In genomic region chr7:135545957-135546356, GRCm38 (mm10) we compare ENCODE assay signal across 24 mouse cellular contexts. TPM values are rescaled to one million over a fixed set of nuclear protein-coding genes. Genes with fewer than 3 reads are reported as not detected.
DNase-seq lines count a peak whose midpoint lies in the region; ATAC-seq and TF ChIP-seq lines count a peak whose summit lies in the region.
"Had no signal": no experiment of that assay in that cellular context is flagged by ENCODE, and none has a peak within 500 bp of the region (broad histone marks: within the 10 kb centered on the region; RNA-seq: fewer than 3 reads in every experiment).

No protein-coding gene starts in this region.

- no peak overlapping the region for H3K4me3 ChIP-seq in layer of hippocampus, adult 2 months
- no peak overlapping the region for H3K4me3 ChIP-seq in lung, embryonic 16.5 days (ENCODE audit: low read length)
- no peak overlapping the region for H3K4me3 ChIP-seq in kidney, embryonic 16.5 days (ENCODE audit: low read length)
- H3K4me3 ChIP-seq in heart, embryonic 12.5 days, result no peak overlapping the region
- H3K4me3 ChIP-seq: embryonic facial prominence, embryonic 13.5 days; forebrain, embryonic 13.5 days; gastrocnemius, adult 2 months; heart, embryonic 13.5 days; hindbrain, embryonic 15.5 days had no signal

- DNase-seq in layer of hippocampus, adult 2 months (ENCODE audit: low spot score in 2 of 2), result no peak
- no peak for DNase-seq in layer of hippocampus, adult 8-10 months (ENCODE audit: low spot score in 2 of 2)
- DNase-seq in NIH3T3 (ENCODE audit: low read depth), result peak; percentile 5
- DNase-seq in lung, postnatal 36 days, result peak; percentile 43
- DNase-seq: adrenal gland, postnatal 10 days; cerebellum, adult 11 months; cerebellum, adult 8-10 months; cerebellum, postnatal 25 days; gastrocnemius, adult 2 months; gastrocnemius, postnatal 25 days; heart, postnatal 36 days had no signal

- peaks cover 17% of the 10 kb centered on the region for H3K4me1 ChIP-seq in lung, embryonic 16.5 days (replicated peaks; ENCODE audit: control insufficient read depth, insufficient read depth, low read length)
- H3K4me1 ChIP-seq in kidney, embryonic 16.5 days (ENCODE audit: insufficient read depth, low read length), result 0 out of 2 replicates have a peak, but pooled peaks cover 5% of the 10 kb centered on the region
- H3K4me1 ChIP-seq in heart, embryonic 12.5 days (replicated peaks), result no peaks in the 10 kb centered on the region

- TF ChIP-seq CTCF in layer of hippocampus, adult 2 months (conservative IDR thresholded peaks at IDR 0.05), result no peak

- no peaks in the 10 kb centered on the region for H3K36me3 ChIP-seq in lung, embryonic 16.5 days (ENCODE audit: control insufficient read depth, insufficient read depth, low read length)
- no peaks in the 10 kb centered on the region for H3K36me3 ChIP-seq in kidney, embryonic 16.5 days (ENCODE audit: insufficient read depth, low read length)
- no peaks in the 10 kb centered on the region for H3K36me3 ChIP-seq in heart, embryonic 12.5 days
- H3K36me3 ChIP-seq: embryonic facial prominence, embryonic 13.5 days; heart, embryonic 13.5 days; hindbrain, embryonic 15.5 days had no signal

- H3K4me2 ChIP-seq in lung, embryonic 16.5 days (ENCODE audit: low read depth, low read length), result peak overlapping the region; percentile 30
- no peak overlapping the region for H3K4me2 ChIP-seq in kidney, embryonic 16.5 days (replicated peaks; ENCODE audit: low read depth, low read length)
- no peak overlapping the region for H3K4me2 ChIP-seq in heart, embryonic 12.5 days
- H3K4me2 ChIP-seq: embryonic facial prominence, embryonic 13.5 days; forebrain, embryonic 13.5 days; heart, embryonic 13.5 days; hindbrain, embryonic 15.5 days had no signal

- H3K27ac ChIP-seq in layer of hippocampus, adult 2 months, result peak overlapping the region; percentile 62; the same call in 1 of the 2 replicates
- peak overlapping the region; percentile 38; the same call in 1 of the 2 replicates for H3K27ac ChIP-seq in lung, embryonic 16.5 days (ENCODE audit: low read length)
- no peak overlapping the region for H3K27ac ChIP-seq in kidney, embryonic 16.5 days (ENCODE audit: low read length)
- no peak overlapping the region for H3K27ac ChIP-seq in heart, embryonic 12.5 days (ENCODE audit: poor library complexity, severe bottlenecking)
- H3K27ac ChIP-seq: embryonic facial prominence, embryonic 13.5 days; forebrain, embryonic 13.5 days; gastrocnemius, adult 2 months; heart, embryonic 13.5 days; hindbrain, embryonic 15.5 days had no signal

- no peak overlapping the region for H3K9ac ChIP-seq in lung, embryonic 16.5 days (ENCODE audit: low read length)
- H3K9ac ChIP-seq in kidney, embryonic 16.5 days (replicated peaks; ENCODE audit: low read length), result no peak overlapping the region
- no peak overlapping the region for H3K9ac ChIP-seq in heart, embryonic 12.5 days
- H3K9ac ChIP-seq: embryonic facial prominence, embryonic 13.5 days; forebrain, embryonic 13.5 days; heart, embryonic 13.5 days; hindbrain, embryonic 15.5 days had no signal

- H3K9me3 ChIP-seq in lung, embryonic 16.5 days (ENCODE audit: control insufficient read depth, low read length), result no peaks in the 10 kb centered on the region
- H3K9me3 ChIP-seq in kidney, embryonic 16.5 days (ENCODE audit: low read length), result no peaks in the 10 kb centered on the region
- no peaks in the 10 kb centered on the region for H3K9me3 ChIP-seq in heart, embryonic 12.5 days (replicated peaks)
- H3K9me3 ChIP-seq: embryonic facial prominence, embryonic 13.5 days; forebrain, embryonic 13.5 days; heart, embryonic 13.5 days; hindbrain, embryonic 15.5 days had no signal

- 37% methylated on average over 7 of the region's 7 CpGs for WGBS in lung, embryonic 16.5 days
- 35% methylated on average over 7 of the region's 7 CpGs for WGBS in kidney, embryonic 16.5 days
- 53% methylated on average over 7 of the region's 7 CpGs for WGBS in heart, embryonic 12.5 days

- ATAC-seq in lung, embryonic 16.5 days (ENCODE audit: low read depth), result peak; percentile 82
- no peak for ATAC-seq in kidney, embryonic 16.5 days (ENCODE audit: low FRiP score, low TSS enrichment)
- no peak for ATAC-seq in heart, embryonic 12.5 days (ENCODE audit: insufficient number of reproducible peaks, low FRiP score)
- ATAC-seq: forebrain, embryonic 13.5 days had no signal

- no peaks in the 10 kb centered on the region for H3K27me3 ChIP-seq in lung, embryonic 16.5 days (ENCODE audit: control insufficient read depth, insufficient read depth, low read depth, low read length)
- no peaks in the 10 kb centered on the region for H3K27me3 ChIP-seq in kidney, embryonic 16.5 days (ENCODE audit: insufficient read depth, low read length)
- H3K27me3 ChIP-seq in heart, embryonic 12.5 days (replicated peaks), result peaks cover 34% of the 10 kb centered on the region
- H3K27me3 ChIP-seq: forebrain, embryonic 13.5 days; hindbrain, embryonic 15.5 days had no signal

RNA-seq across cellular contexts. Expression of gene Ptpre, which starts 8.7 kb away (rescaled TPM):
- total RNA-seq in layer of hippocampus, adult 2 months (2021), result 10 to 100 TPM; 50.7 to 51.4 TPM
- total RNA-seq in layer of hippocampus, adult 8-10 months (2022), result 10 to 100 TPM; 49.5 to 52.8 (median 51.5) TPM
- polyA plus RNA-seq in lung, embryonic 16.5 days (2015; fragmentation: Nextera tagmentation; extraction: Ambion mirVana), result 2.5 and 2.6 TPM in 2 replicates
- polyA plus RNA-seq in kidney, embryonic 16.5 days (2015; fragmentation: Nextera tagmentation; extraction: Ambion mirVana), result 1.3 and 1.7 TPM in 2 replicates
- polyA plus RNA-seq in heart, embryonic 12.5 days (2016; fragmentation: Nextera tagmentation; extraction: Ambion mirVana), result 2.7 and 2.8 TPM in 2 replicates

RNA-seq across cellular contexts. Expression of gene Clrn3, which starts 17.5 kb away (rescaled TPM):
- not detected for total RNA-seq in layer of hippocampus, adult 2 months (2021)
- not detected for total RNA-seq in layer of hippocampus, adult 8-10 months (2022)
- not detected in 2 replicates for polyA plus RNA-seq in lung, embryonic 16.5 days (2015; fragmentation: Nextera tagmentation; extraction: Ambion mirVana)
- polyA plus RNA-seq in kidney, embryonic 16.5 days (2015; fragmentation: Nextera tagmentation; extraction: Ambion mirVana), result 14.3 and 17.3 TPM in 2 replicates
- not detected in 2 replicates for polyA plus RNA-seq in heart, embryonic 12.5 days (2016; fragmentation: Nextera tagmentation; extraction: Ambion mirVana)
- total RNA-seq: adrenal gland, postnatal 10 days; ES-E14; gastrocnemius, adult 2 months; gastrocnemius, postnatal 25 days; granulocyte monocyte progenitor cell, adult 5-6 weeks; heart, postnatal 36 days had no signal
- polyA plus RNA-seq: brain, embryonic 14.5 days; cortical plate, adult 2 months; embryonic facial prominence, embryonic 13.5 days; forebrain, embryonic 13.5 days; heart, embryonic 13.5 days; heart, postnatal 0 days; hindbrain, embryonic 11.5 days; hindbrain, embryonic 15.5 days had no signal

Comparison
In these comparisons a context has a peak if more than half of its experiments do, and no peak if none do; other contexts are left out.
1. DNase-seq: peak in NIH3T3 (single experiment) and lung, postnatal 36 days (single experiment); none in layer of hippocampus, adult 2 months (0 of 2) and layer of hippocampus, adult 8-10 months (0 of 2).
2. H3K27ac ChIP-seq: peak in layer of hippocampus, adult 2 months (single experiment) and lung, embryonic 16.5 days (single experiment); none in kidney, embryonic 16.5 days (single experiment) and heart, embryonic 12.5 days (single experiment).
3. RNA of gene Clrn3, which starts 17.5 kb away (polyA plus RNA-seq): 14.3 to 17.3 TPM in kidney, embryonic 16.5 days; not detected in lung, embryonic 16.5 days and not detected in heart, embryonic 12.5 days; every median in the first group is over 10 times any median in the second.